Mouse (Mus musculus): ENCODE measurements around the gene Chst12.

Gene Chst12

GRCm38 (mm10) chr5:140508686-140509085 is 3.3 kb downstream of the Chst12 start:
- Histone ChIP-seq H3K27me3 (ENCODE audit: control insufficient read depth, insufficient read depth, low read length, poor library complexity, severe bottlenecking) (no peaks in the 10 kb centered on the region), H3K36me3 (ENCODE audit: control insufficient read depth, insufficient read depth, low read length, poor library complexity, severe bottlenecking) (no peaks in the 10 kb centered on the region)
- DNase-seq (ENCODE audit: low read depth, low spot score): peak; percentile 53

- no peaks in the 10 kb centered on the region for H3K27me3 ChIP-seq (ENCODE audit: control insufficient read depth, insufficient read depth, low read length, poor library complexity, severe bottlenecking)
- DNase-seq (ENCODE audit: low read depth, low spot score): peak; percentile 46
- H3K36me3 ChIP-seq (ENCODE audit: control insufficient read depth, insufficient read depth, low read length, poor library complexity, severe bottlenecking): no peaks in the 10 kb centered on the region
Measured at GRCm38 (mm10) chr5:140509204-140509603, 3.9 kb downstream of the Chst12 start.

- Histone ChIP-seq H3K36me3 (ENCODE audit: control insufficient read depth, insufficient read depth, low read length, poor library complexity, severe bottlenecking) (no peaks in the 10 kb centered on the region), H3K27me3 (ENCODE audit: control insufficient read depth, insufficient read depth, low read length, poor library complexity, severe bottlenecking) (no peaks in the 10 kb centered on the region)
- no peak for DNase-seq (ENCODE audit: low read depth, low spot score)
Measured at GRCm38 (mm10) chr5:140510012-140511000, 5.0 kb downstream of the Chst12 start.

- peak; percentile 81 for DNase-seq (ENCODE audit: low read depth, low spot score)
- H3K27me3 ChIP-seq (ENCODE audit: control insufficient read depth, insufficient read depth, low read length, poor library complexity, severe bottlenecking): no peaks in the 10 kb centered on the region
- no peaks in the 10 kb centered on the region for H3K36me3 ChIP-seq (ENCODE audit: control insufficient read depth, insufficient read depth, low read length, poor library complexity, severe bottlenecking)
Measured at GRCm38 (mm10) chr5:140513921-140514320, 8.6 kb downstream of the Chst12 start.

GRCm38 (mm10) chr5:140514799-140515486 is 9.6 kb downstream of the Chst12 start:
- no peaks in the 10 kb centered on the region for H3K36me3 ChIP-seq (ENCODE audit: control insufficient read depth, insufficient read depth, low read length, poor library complexity, severe bottlenecking)
- no peaks in the 10 kb centered on the region for H3K27me3 ChIP-seq (ENCODE audit: control insufficient read depth, insufficient read depth, low read length, poor library complexity, severe bottlenecking)
- no peak for DNase-seq (ENCODE audit: low read depth, low spot score)

- Histone ChIP-seq H3K36me3 (ENCODE audit: control insufficient read depth, insufficient read depth, low read length, poor library complexity, severe bottlenecking) (no peaks in the 10 kb centered on the region), H3K27me3 (ENCODE audit: control insufficient read depth, insufficient read depth, low read length, poor library complexity, severe bottlenecking) (no peaks in the 10 kb centered on the region)
- peak; percentile 45 for DNase-seq (ENCODE audit: low read depth, low spot score)
Measured at GRCm38 (mm10) chr5:140517159-140517920, 12.0 kb downstream of the Chst12 start.

GRCm38 (mm10) chr5:140517921-140518230 is 12.5 kb downstream of the Chst12 start:
- no peaks in the 10 kb centered on the region for H3K27me3 ChIP-seq (ENCODE audit: control insufficient read depth, insufficient read depth, low read length, poor library complexity, severe bottlenecking)
- DNase-seq (ENCODE audit: low read depth, low spot score): no peak
- no peaks in the 10 kb centered on the region for H3K36me3 ChIP-seq (ENCODE audit: control insufficient read depth, insufficient read depth, low read length, poor library complexity, severe bottlenecking)

GRCm38 (mm10) chr5:140521196-140521595 is 15.8 kb downstream of the Chst12 start:
- peaks cover 6% of the 10 kb centered on the region for H3K36me3 ChIP-seq (ENCODE audit: control insufficient read depth, insufficient read depth, low read length, poor library complexity, severe bottlenecking)
- DNase-seq (ENCODE audit: low read depth, low spot score): no peak
- H3K27me3 ChIP-seq (ENCODE audit: control insufficient read depth, insufficient read depth, low read length, poor library complexity, severe bottlenecking): no peaks in the 10 kb centered on the region

GRCm38 (mm10) chr5:140526754-140527153 is 21.4 kb downstream of the Chst12 start:
- Histone ChIP-seq H3K36me3 (ENCODE audit: control insufficient read depth, insufficient read depth, low read length, poor library complexity, severe bottlenecking) (peaks cover 6% of the 10 kb centered on the region), H3K27me3 (ENCODE audit: control insufficient read depth, insufficient read depth, low read length, poor library complexity, severe bottlenecking) (no peaks in the 10 kb centered on the region)
- DNase-seq (ENCODE audit: low read depth, low spot score): no peak

- H3K36me3 ChIP-seq (ENCODE audit: control insufficient read depth, insufficient read depth, low read length, poor library complexity, severe bottlenecking): no peaks in the 10 kb centered on the region
- H3K27me3 ChIP-seq (ENCODE audit: control insufficient read depth, insufficient read depth, low read length, poor library complexity, severe bottlenecking): no peaks in the 10 kb centered on the region
- no peak for DNase-seq (ENCODE audit: low read depth, low spot score)
Measured at GRCm38 (mm10) chr5:140538111-140538683, 32.8 kb downstream of the Chst12 start.

GRCm38 (mm10) chr5:140540106-140540505 is 34.8 kb downstream of the Chst12 start:
- no peaks in the 10 kb centered on the region for H3K36me3 ChIP-seq (ENCODE audit: control insufficient read depth, insufficient read depth, low read length, poor library complexity, severe bottlenecking)
- H3K27me3 ChIP-seq (ENCODE audit: control insufficient read depth, insufficient read depth, low read length, poor library complexity, severe bottlenecking): no peaks in the 10 kb centered on the region
- peak; percentile 90 for DNase-seq (ENCODE audit: low read depth, low spot score)

- no peaks in the 10 kb centered on the region for H3K36me3 ChIP-seq (ENCODE audit: control insufficient read depth, insufficient read depth, low read length, poor library complexity, severe bottlenecking)
- H3K27me3 ChIP-seq (ENCODE audit: control insufficient read depth, insufficient read depth, low read length, poor library complexity, severe bottlenecking): no peaks in the 10 kb centered on the region
- no peak for DNase-seq (ENCODE audit: low read depth, low spot score)
Measured at GRCm38 (mm10) chr5:140542811-140543575, 37.6 kb downstream of the Chst12 start.

GRCm38 (mm10) chr5:140545651-140546050 is 40.3 kb downstream of the Chst12 start:
- Histone ChIP-seq H3K36me3 (ENCODE audit: control insufficient read depth, insufficient read depth, low read length, poor library complexity, severe bottlenecking) (no peaks in the 10 kb centered on the region), H3K27me3 (ENCODE audit: control insufficient read depth, insufficient read depth, low read length, poor library complexity, severe bottlenecking) (no peaks in the 10 kb centered on the region)
- no peak for DNase-seq (ENCODE audit: low read depth, low spot score)

GRCm38 (mm10) chr5:140546332-140546731 is 41.0 kb downstream of the Chst12 start:
- Histone ChIP-seq H3K36me3 (ENCODE audit: control insufficient read depth, insufficient read depth, low read length, poor library complexity, severe bottlenecking) (no peaks in the 10 kb centered on the region), H3K27me3 (ENCODE audit: control insufficient read depth, insufficient read depth, low read length, poor library complexity, severe bottlenecking) (no peaks in the 10 kb centered on the region)
- no peak for DNase-seq (ENCODE audit: low read depth, low spot score)

Measured in splenic B cell, adult 2 months (primary cell).